Mouse (Mus musculus) thymus, adult 2 months (tissue): ENCODE data around the gene Ppat. TPM values are rescaled to one million over a fixed set of nuclear protein-coding genes. Genes with fewer than 3 reads are reported as not detected.

Experiments
- DNase-seq: peaks from one replicate; pipeline ENCODE4 v3.0.0; 2021
- H3K27ac ChIP-seq: fragments of 200-500 bp; 2 replicates; pipeline ENCODE4 v1.5.1; 2012; ENCODE audit warnings: low read length, control low read depth; ENCODE audit not compliant: control insufficient read depth, insufficient read depth
- H3K27me3 ChIP-seq: fragments of 200-500 bp; 2 replicates; pipeline ENCODE4 v1.6.1; 2012; ENCODE audit warnings: mild to moderate bottlenecking, low read length, moderate library complexity, mixed read lengths; ENCODE audit not compliant: control insufficient read depth, insufficient read depth
- H3K36me3 ChIP-seq: fragments of 200-500 bp; 2 replicates; pipeline ENCODE4 v1.6.1; 2012; ENCODE audit warnings: mild to moderate bottlenecking, low read length, moderate library complexity; ENCODE audit not compliant: control insufficient read depth, insufficient read depth
- H3K4me1 ChIP-seq: fragments of 200-500 bp; replicated peaks from 2 replicates; pipeline ENCODE4 v1.6.1; 2012; ENCODE audit warnings: low read length; ENCODE audit not compliant: control insufficient read depth, insufficient read depth
- H3K4me3 ChIP-seq: fragments of 200-500 bp; 2 replicates; pipeline ENCODE4 v1.5.1; 2012; ENCODE audit warnings: mild to moderate bottlenecking, low read length, control low read depth, moderate library complexity; ENCODE audit not compliant: control insufficient read depth, insufficient read depth
- CTCF ChIP-seq: fragments of 200-500 bp; IDR thresholded peaks from 2 replicates; pipeline ENCODE4 v1.5.1; 2012; ENCODE audit warnings: mild to moderate bottlenecking, control low read depth, low read length, moderate library complexity, borderline replicate concordance; ENCODE audit not compliant: control insufficient read depth, poor library complexity, insufficient read depth; ENCODE audit errors: extremely low read depth
- POLR2A ChIP-seq: fragments of 200-500 bp; IDR thresholded peaks from 2 replicates; pipeline ENCODE4 v1.6.1; 2012; ENCODE audit warnings: mild to moderate bottlenecking, low read length, control low read depth, moderate library complexity; ENCODE audit not compliant: control insufficient read depth, poor library complexity, insufficient read depth; ENCODE audit errors: extremely low read depth
- WGBS: fragments of 180-500 bp; shearing (Covaris S2); methylation state at CpG from one replicate; pipeline ENCODE4 v1.1.7; 2018; 5-methylcytosine and 5-hydroxymethylcytosine counted together
- polyA plus RNA-seq: library from polyadenylated mRNA; depleted of rRNA; stranded (reverse); fragments of >200 nt; gene quantifications from 2 replicates; pipeline ENCODE4 v1.2.3, GENCODE M21; 2012

The Ppat gene
- polyA plus RNA-seq, 1 experiment = 11.1 TPM

DNA sequence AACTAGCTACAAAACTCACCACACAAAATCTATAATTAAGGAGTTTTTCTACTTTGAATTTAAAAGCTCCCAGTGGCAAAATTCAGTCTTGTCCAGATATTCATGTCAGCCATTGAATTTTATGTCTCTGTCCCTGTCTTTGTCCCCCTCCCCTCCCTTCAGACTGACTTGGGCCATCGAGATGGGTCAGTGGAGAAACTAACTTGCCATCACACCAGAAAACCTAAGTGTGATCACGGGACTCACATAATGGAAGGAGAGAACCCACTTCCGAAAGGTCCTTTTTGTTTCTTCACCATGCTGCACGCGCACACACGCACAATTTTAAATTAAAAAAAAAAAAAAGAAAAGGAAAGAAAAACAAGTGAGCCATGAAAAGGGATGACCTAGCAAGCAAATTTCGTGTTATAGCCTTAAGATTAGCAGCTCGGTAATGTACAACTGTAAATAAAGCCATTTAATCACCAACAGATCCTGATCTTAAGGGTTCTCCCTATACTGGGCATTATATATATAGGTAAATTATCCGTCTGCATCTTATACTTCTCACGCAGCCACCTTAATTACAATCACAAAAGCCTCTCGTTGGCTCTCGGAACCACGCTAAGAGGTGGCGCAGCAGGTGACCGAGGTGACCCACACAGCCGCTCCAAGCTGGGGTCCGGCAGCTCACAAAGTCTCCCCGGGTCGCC lies 46.5 kb downstream of the Ppat start:
- Histone ChIP-seq H3K36me3 (no peaks in the 10 kb centered on the region), H3K4me3 (peak overlapping the region; percentile 76), H3K4me1 (0 out of 2 replicates have a peak, but pooled peaks cover 5% of the 10 kb centered on the region), H3K27me3 (no peaks in the 10 kb centered on the region), H3K27ac (no peak overlapping the region)
- TF ChIP-seq CTCF = no peak
- no peak for TF ChIP-seq POLR2A
- under 1% methylated on average over 19 of the region's 19 CpGs for WGBS
- DNase-seq = peak; percentile 4

DNA sequence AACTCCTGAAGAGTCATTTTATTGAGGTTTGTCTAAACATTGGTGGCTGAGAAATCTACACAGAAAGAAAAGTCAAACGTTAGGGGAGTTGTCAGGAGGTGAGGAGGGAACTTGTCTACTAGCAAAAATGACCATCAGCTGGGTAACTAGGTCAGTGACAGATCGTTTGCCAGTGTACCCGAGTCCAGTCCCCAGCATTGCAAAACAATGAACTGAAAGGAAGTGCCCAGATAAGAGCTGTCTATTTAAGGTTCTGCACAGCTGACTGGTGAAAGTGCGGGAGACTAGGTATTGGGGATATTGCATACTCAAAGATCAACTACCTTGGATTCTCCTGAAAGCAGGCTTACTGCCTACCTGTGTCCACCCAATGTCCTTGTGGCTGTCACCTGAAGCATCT lies 49.2 kb downstream of the Ppat start:
- Histone ChIP-seq H3K27ac (no peak overlapping the region), H3K36me3 (no peaks in the 10 kb centered on the region), H3K4me3 (no peak overlapping the region), H3K27me3 (no peaks in the 10 kb centered on the region), H3K4me1 (0 out of 2 replicates have a peak, but pooled peaks cover 5% of the 10 kb centered on the region)
- DNase-seq = no peak
- no peak for TF ChIP-seq CTCF
- 92% methylated on average over 4 of the region's 4 CpGs for WGBS

- H3K27me3 ChIP-seq = no peaks in the 10 kb centered on the region
- no peaks in the 10 kb centered on the region for H3K36me3 ChIP-seq
- no peak overlapping the region for H3K27ac ChIP-seq
- no peak for DNase-seq
- 93% methylated on average over 2 of the region's 2 CpGs for WGBS
- no peaks in the 10 kb centered on the region for H3K4me1 ChIP-seq
- H3K4me3 ChIP-seq = no peak overlapping the region
- TF ChIP-seq POLR2A (no peak), CTCF (no peak)
Observed at GRCm38 (mm10) chr5:76893084-76893483, 58.3 kb downstream of the Ppat start.

DNA sequence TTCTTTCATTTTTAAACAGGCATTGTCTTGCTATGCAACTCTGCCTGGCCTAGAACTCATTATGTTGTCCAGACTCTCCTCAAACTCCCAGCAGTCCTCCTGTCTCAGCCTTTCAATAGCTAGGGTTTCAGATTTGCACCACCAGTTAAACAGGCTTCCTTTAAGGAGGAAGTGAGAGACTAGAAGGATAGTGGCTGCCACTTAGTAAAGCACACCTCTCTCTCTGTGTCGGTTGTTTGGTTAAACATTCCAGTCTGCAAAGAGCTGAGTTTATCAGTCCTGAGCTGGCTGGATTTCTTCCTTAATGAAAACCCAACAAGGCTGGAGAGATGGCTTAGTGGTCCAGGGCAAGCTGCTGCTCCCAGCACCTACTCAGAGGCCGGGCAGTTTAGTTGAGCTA lies 58.8 kb downstream of the Ppat start:
- TF ChIP-seq CTCF = no peak
- TF ChIP-seq POLR2A = no peak
- Histone ChIP-seq H3K27me3 (no peaks in the 10 kb centered on the region), H3K27ac (no peak overlapping the region), H3K4me3 (no peak overlapping the region), H3K36me3 (no peaks in the 10 kb centered on the region), H3K4me1 (no peaks in the 10 kb centered on the region)
- DNase-seq = no peak
- WGBS = 62% methylated on average over 2 of the region's 2 CpGs

- H3K36me3 ChIP-seq = no peaks in the 10 kb centered on the region
- no peak overlapping the region for H3K4me3 ChIP-seq
- TF ChIP-seq CTCF (no peak), POLR2A (no peak)
- no peak overlapping the region for H3K27ac ChIP-seq
- no peaks in the 10 kb centered on the region for H3K27me3 ChIP-seq
- 100% methylated on average over 2 of the region's 2 CpGs for WGBS
- DNase-seq = no peak
- no peaks in the 10 kb centered on the region for H3K4me1 ChIP-seq
Observed at GRCm38 (mm10) chr5:76887011-76887410, 64.4 kb downstream of the Ppat start.

- no peak overlapping the region for H3K27ac ChIP-seq
- TF ChIP-seq CTCF (no peak), POLR2A (no peak)
- no peaks in the 10 kb centered on the region for H3K36me3 ChIP-seq
- no peaks in the 10 kb centered on the region for H3K4me1 ChIP-seq
- no peak for DNase-seq
- 95% methylated on average over 1 of the region's 1 CpGs for WGBS
- no peak overlapping the region for H3K4me3 ChIP-seq
- H3K27me3 ChIP-seq = no peaks in the 10 kb centered on the region
Observed at GRCm38 (mm10) chr5:76884107-76884506, 67.3 kb downstream of the Ppat start.

DNA sequence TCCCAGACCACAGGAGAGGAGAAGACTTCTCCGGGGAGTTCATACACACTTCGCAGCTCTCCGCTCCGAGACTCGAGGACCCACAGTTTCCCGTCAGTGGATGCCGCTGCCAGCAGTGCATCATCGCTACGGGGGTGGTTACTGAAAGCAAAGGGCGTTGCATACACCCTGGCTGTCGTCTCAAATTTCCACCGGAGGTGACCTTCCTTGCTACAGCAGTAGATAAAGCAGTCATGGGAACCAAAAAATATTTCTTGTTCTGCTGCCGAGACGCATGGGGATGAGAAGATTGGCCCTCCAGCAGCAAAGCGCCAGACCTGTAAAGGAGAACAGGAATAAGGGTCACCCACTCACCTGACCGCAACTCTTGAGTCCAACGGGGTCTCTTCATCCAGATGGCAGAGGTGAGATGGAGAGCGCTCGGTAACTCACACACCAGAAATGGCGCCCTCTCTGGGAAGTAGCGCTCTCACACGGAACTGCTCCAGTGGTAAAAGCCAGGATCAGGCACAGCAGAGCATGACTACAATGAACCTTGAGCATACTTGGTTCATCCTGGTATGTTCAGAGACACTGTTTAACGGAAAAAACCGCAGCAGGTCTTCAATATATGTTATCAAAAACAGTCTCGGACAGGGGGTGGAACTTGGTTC lies 75.1 kb downstream of the Ppat start:
- Histone ChIP-seq H3K27ac (no peak overlapping the region), H3K4me3 (no peak overlapping the region), H3K36me3 (peaks cover 3% of the 10 kb centered on the region; the same call in 1 of the 2 replicates), H3K4me1 (no peaks in the 10 kb centered on the region), H3K27me3 (no peaks in the 10 kb centered on the region)
- TF ChIP-seq POLR2A (no peak), CTCF (no peak)
- no peak for DNase-seq
- WGBS = 97% methylated on average over 25 of the region's 25 CpGs
